Mouse (Mus musculus): ENCODE results near the gene Nckap1. TPM values are rescaled to one million over a fixed set of nuclear protein-coding genes. Genes with fewer than 3 reads are reported as not detected.

Nckap1 gene
- total RNA-seq (2022): 100 to 1,000 TPM; 371 to 450 (median 413) TPM

DNA sequence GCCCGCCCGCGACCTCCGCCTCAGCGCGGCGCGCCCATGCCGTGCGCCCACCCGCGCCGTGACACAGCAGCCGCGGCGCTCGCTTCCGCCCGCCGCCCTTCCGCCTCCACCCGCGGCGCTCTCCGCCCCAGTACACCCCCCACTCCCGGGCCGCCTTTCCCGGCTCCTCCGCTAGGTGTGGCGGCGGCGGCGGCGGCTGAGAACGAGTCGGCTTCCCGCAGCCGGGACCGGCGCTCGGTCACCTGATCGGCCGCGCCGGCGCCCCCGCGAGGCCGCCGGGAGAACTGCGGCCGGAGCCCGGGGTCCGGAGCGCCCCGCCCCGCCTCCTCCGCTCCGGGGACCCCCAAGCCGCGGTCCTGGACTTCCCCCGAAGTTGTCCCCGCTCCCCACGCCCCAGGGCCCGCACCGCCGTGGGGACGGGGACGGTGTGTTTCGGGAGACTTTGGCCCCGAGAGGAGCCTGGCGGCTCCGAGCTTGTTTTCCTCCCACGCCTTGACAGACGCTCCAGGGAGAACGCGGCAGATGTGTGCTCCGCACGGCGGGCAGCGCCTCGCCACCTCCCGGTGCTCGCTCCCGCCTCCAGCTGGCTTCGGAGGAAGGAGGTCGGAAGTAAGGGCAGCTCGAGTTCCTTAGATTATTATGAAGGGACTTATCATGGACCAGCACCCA is at the start of gene Nckap1:
TSS of gene Nckap1 (minus strand) at position 338 of the 669 bp plus-strand sequence.
- peak; percentile 80 to 81 for DNase-seq (ENCODE audit: low spot score in 2 of 2)

DNA sequence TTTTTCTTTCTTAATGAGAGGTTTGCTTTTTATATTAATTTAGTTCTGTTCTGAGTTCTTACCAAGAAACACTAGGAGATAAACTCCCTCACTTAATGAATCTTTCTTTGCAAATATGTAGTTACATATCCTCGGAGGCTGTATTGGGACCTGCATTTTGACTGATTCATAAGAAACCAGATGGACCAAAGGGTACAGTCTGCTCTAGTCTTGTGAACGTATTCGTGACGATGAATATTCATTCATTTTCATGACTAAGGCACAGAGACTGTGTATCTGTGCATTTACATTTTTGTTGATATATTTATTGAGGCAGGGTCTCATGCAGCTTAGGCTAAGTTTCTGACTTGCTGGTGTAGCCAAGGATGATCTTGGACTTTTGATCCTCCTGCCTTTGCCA is 43.3 kb upstream of the Nckap1 start:
- DNase-seq (ENCODE audit: low spot score in 2 of 2): no peak

DNA sequence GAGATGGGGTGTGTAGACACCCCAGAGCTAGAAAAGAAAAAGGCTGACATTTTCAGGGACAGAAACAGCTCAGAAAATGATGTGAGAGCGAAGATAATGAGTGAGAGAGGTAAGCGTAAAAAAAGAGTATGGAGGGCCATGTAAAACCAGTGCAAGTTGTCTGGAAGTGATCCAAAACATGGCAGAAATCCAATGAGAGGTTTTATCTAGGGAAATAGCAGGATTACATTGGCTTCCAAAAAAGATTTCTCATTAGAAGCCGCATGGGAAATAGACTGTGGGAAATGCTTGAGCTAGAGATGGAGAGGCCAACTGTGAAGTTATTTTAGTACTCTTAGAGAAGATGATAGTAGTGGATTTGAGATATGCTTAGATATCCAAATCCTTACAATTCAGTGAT is 40.7 kb upstream of the Nckap1 start:
- no peak for DNase-seq (ENCODE audit: low spot score in 2 of 2)

GRCm38 (mm10) chr2:80618991-80619390 is 37.8 kb upstream of the Nckap1 start:
- no peak for DNase-seq (ENCODE audit: low spot score in 2 of 2)

- DNase-seq (ENCODE audit: low spot score in 2 of 2): peak; percentile 90 to 99
Measured at GRCm38 (mm10) chr2:80616854-80617737, 35.9 kb upstream of the Nckap1 start, which contains the start of the genes Dusp19 and Nup35. Gene Dusp19 (plus strand): TSS chr2:80617045. Gene Nup35 (plus strand): TSS chr2:80617236.

DNA sequence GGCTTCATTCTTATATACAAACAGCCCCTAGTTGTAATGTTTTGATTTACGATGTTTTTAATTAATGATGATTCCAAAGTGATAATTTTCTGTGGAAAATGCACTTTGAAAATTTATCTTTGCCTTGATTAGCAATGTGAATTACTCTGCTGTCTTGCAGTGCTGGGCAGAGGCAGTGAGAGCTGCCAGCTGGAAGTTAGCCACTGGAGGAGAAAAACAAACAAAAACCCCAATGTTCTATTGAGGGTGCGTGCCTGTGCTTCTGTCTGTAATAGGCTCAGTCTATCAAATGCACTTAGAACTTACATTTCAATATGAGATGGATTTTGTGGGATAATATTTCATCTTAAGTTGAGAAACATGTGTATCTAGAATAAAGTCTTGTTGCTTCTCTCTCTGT is 31.6 kb upstream of the Nckap1 start:
- DNase-seq (ENCODE audit: low spot score in 2 of 2): peak in 1 of 2 experiments; percentile 56

DNA sequence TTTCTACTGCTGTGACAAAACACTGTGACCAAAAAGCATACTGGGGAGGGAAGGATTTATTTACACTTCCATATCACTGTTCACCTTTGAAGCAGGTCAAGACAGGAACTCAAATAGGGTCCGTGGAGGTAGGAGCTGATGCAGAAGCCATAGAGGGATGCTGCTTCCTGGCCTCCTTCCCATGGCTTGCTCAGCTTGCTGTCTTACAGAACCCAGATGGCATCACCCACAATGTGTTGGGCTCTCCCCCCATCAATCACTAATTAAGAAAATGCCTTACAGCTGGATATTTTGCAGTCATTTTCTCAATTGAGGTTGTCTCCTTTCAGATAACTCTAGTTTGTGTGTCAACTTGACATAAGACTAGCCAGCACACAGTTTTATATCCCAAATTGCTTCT is 31.1 kb upstream of the Nckap1 start:
- no peak for DNase-seq (ENCODE audit: low spot score in 2 of 2)

- no peak for DNase-seq (ENCODE audit: low spot score in 2 of 2)
Measured at GRCm38 (mm10) chr2:80603771-80604426, 22.7 kb upstream of the Nckap1 start.

- no peak for DNase-seq (ENCODE audit: low spot score in 2 of 2)
Measured at GRCm38 (mm10) chr2:80602756-80603155, 21.6 kb upstream of the Nckap1 start.

DNA sequence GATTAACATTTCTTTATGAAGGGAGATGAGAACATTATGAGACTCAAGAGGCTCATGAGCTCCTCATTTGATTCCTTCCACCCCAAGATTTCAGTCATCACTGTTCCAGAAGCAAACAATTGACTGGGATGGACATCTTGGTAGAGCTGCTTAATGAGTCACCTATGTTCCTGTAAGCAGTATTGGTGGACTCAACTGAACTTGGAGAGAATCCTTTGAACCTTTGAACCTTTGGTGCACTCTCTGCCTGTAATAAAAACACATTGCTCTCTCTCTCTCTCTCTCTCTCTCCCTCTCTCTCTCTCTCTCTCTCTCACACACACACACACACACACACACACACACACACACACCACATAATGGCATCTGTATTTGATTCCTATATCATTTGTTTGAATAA is 19.4 kb upstream of the Nckap1 start:
- DNase-seq (ENCODE audit: low spot score in 2 of 2): no peak

- no peak for DNase-seq (ENCODE audit: low spot score in 2 of 2)
Measured at GRCm38 (mm10) chr2:80599850-80600249, 18.7 kb upstream of the Nckap1 start.

DNA sequence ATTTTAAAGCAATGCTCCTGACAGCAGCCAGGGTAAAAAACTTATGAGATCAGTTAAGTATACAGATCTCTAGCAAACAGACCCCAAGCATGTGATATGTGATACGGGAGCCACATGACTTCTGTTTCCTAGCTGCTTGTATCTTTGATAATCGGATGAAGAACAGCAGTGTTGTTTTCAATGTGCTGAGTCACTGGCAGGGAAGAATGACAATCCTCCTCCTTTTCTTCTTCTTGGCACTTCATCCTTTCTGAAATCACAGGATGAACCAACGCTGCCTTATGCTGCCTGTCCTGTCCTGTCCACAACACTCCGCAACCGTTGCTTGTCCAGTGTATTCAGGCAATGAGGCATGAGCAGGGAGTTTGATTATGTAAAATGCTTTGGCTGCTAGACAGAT is 15.8 kb upstream of the Nckap1 start:
- DNase-seq (ENCODE audit: low spot score in 2 of 2): no peak

DNA sequence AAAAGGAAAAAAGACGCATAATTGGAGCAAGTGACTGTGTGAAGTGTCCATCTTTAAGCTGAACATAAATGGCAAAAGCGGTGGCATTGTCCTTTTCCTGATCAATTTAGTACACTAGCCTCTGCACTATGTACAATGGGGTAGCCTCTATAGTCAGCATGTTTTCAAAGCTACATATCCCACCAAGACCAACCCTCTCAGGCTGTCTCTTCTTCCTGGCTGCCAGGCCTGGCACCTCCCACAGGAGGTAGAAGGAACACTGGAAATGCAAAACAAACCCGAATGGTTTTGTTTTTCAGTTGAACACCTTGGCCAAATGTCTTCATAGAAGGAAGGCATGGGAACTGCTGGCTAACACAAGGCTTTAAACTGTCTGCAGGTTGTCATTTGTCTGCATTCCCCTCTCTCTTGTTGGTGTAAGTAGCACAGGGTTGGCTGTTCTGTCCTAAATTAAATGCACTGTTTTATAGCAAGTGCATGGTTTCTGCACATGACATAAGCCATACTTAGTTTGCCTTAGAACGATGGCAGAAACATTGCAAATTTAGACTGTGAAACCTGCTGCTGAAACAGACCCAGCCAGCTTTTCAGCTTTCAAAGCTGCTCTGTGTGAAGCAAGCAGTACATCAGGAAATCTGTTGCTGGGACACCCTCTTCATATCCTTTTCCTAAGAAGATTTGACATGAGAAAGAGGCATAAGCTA is 13.2 kb upstream of the Nckap1 start:
- peak in 1 of 2 experiments; percentile 42 for DNase-seq (ENCODE audit: low spot score in 2 of 2)

DNA sequence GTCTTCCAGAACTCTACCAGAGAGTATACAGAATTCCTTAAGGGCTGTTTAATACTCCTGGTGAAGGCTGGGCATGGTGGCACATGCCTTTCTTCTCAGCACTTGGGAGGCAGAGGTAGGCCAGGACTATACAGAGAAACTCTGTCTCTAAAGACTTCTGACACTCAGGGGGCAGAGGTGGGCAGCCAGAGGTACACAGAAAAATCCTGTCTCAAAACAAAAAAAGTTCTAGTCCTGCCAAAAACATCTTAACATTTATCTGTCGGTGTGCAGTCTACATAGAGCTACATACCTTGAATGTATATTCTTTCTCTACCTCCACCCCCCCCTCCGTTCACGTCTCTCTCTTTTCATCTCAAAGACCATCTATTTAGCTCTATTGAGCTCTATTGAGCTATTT is 1.2 kb upstream of the Nckap1 start:
- DNase-seq (ENCODE audit: low spot score in 2 of 2): no peak

DNA sequence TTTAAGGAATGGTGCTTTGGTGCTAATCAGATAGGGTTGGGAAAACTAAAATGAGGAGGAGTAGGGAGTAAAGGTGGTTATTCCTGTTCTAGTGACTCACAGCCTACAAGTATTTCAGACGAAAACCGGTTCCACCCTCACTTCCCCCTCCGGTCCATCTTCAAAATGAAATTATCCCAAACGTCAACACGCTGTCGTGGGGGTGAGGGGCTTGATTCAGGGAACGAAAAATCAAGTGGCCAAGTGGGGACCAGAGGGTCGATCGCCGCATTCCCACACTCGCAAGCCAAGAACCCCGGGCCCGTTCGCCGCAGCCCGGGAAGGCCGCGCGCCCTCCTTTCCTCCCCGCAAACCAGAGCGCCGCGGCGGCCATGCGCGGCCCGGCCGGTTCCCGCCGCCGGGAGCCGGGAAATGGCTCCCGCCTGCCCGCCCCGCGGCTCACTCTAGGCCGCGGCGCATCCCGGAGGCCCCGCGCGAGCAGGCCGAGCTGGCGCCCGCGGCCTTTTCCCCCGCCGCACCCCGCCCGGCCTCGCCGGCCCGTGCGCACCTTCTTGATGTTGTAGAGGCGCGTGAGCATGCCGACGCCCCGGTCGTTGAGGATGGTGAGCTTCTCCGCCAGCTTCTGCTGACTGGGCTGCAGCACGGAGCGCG is 744 bp downstream of the Nckap1 start:
- peak; percentile 37 for DNase-seq (ENCODE audit: low spot score in 2 of 2)

DNA sequence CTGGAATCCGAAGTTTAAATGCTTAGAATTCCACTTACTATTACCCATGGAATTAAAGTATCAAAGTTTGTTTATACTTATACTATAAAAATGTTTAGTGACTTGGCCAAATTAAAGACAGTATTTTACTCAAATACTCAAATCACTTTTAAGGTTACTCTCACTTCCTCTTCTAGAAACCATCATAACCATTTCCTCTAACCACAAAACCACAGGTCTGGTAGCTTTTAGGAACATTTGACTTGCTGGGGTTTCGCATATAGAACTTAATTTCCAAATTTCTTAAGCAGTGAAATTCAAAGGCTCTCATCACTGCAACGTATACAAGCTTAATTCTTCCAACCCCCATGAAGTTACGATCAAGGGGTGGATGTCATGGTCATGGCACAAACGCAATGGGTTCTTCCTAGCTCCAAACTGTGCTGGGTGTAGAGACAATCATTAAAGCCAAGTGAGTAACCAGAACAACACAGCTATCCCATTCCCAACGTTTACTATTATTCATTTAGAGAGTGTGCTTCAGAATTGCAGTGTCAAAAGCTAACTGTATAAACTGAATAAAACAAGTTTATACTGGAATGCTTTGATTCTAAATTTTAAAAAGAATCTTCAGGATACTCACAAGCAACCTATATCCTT is 1.8 kb downstream of the Nckap1 start:
- no peak for DNase-seq (ENCODE audit: low spot score in 2 of 2)

DNA sequence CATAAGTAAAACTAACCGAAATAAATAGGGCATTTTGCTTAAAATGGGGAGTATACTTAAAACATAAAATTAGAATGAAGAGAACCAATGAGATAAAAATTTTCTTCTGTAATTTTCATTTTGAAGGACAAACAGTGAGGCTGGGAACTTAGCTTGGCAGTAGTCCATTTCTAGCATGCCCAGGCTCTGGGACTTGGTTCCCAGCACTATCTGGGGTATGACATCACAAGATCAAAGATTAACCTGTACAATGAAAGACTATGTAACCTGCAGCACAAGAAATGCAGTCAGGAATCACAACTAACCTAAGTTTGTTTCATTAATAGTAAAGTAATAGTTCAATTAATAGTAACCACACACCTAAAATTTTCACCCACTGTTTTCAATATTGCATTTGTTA is 3.9 kb downstream of the Nckap1 start:
- no peak for DNase-seq (ENCODE audit: low spot score in 2 of 2)

DNA sequence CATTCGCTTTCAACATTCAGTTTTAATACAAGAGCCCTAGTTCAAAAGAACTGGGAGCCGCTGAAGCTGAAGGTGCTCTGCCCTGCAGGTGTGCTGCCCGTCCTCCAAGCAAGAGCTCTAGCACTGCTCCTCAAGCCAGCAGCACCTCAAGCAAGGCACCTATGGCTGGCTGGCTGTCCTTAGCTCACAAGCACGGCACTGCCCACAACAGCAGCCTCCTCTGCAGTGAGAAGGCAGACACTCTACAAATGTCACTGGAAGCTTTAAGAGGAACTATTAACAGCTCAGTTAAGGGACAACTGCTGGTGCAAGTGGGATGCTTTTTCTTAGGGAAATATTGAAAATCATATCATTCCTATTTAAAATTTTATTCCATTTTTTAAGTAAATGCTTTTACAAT is 10.5 kb downstream of the Nckap1 start:
- DNase-seq (ENCODE audit: low spot score in 2 of 2): no peak

- no peak for DNase-seq (ENCODE audit: low spot score in 2 of 2)
Measured at GRCm38 (mm10) chr2:80567411-80567810, 13.8 kb downstream of the Nckap1 start.

GRCm38 (mm10) chr2:80562253-80562652 is 18.9 kb downstream of the Nckap1 start:
- no peak for DNase-seq (ENCODE audit: low spot score in 2 of 2)

Data from left cerebral cortex, adult 8-10 months (tissue).